Mouse (Mus musculus): ENCODE results near the gene Atp6v0a2. TPM values are rescaled to one million over a fixed set of nuclear protein-coding genes. Genes with fewer than 3 reads are reported as not detected.

The Atp6v0a2 gene
- polyA plus RNA-seq, 1 experiment from 2014 or later = 13.1 TPM

- Histone ChIP-seq H3K4me1 (replicated peaks) (no peaks in the 10 kb centered on the region), H3K36me3 (replicated peaks) (peaks cover 78% of the 10 kb centered on the region), H3K9ac (no peak overlapping the region), H3K4me2 (no peak overlapping the region), H3K27me3 (no peaks in the 10 kb centered on the region), H3K4me3 (replicated peaks) (no peak overlapping the region), H3K27ac (replicated peaks) (no peak overlapping the region), H3K9me3 (replicated peaks) (no peaks in the 10 kb centered on the region)
- no peak for ATAC-seq (ENCODE audit: insufficient read depth)
- WGBS (ENCODE audit: insufficient replicate concordance) = 79% methylated on average over 11 of the region's 11 CpGs
These were observed 8.9 kb downstream of the Atp6v0a2 start for GRCm38 (mm10) chr5:124637300-124637699.

- Histone ChIP-seq H3K4me3 (replicated peaks) (no peak overlapping the region), H3K36me3 (replicated peaks) (peaks cover 83% of the 10 kb centered on the region), H3K27me3 (no peaks in the 10 kb centered on the region), H3K4me1 (replicated peaks) (no peaks in the 10 kb centered on the region), H3K4me2 (no peak overlapping the region), H3K9ac (no peak overlapping the region), H3K9me3 (replicated peaks) (no peaks in the 10 kb centered on the region), H3K27ac (replicated peaks) (no peak overlapping the region)
- 85% methylated on average over 13 of the region's 13 CpGs for WGBS (ENCODE audit: insufficient replicate concordance)
- ATAC-seq (ENCODE audit: insufficient read depth) = no peak
These were observed 9.5 kb downstream of the Atp6v0a2 start for GRCm38 (mm10) chr5:124637836-124638235.

GRCm38 (mm10) chr5:124713741-124714140, 85.4 kb downstream of the Atp6v0a2 start:
- Histone ChIP-seq H3K27me3 (no peaks in the 10 kb centered on the region), H3K9me3 (replicated peaks) (no peaks in the 10 kb centered on the region), H3K27ac (replicated peaks) (no peak overlapping the region), H3K4me2 (no peak overlapping the region), H3K9ac (no peak overlapping the region), H3K36me3 (replicated peaks) (peaks cover 57% of the 10 kb centered on the region), H3K4me1 (replicated peaks) (no peaks in the 10 kb centered on the region), H3K4me3 (replicated peaks) (no peak overlapping the region)
- 87% methylated on average over 5 of the region's 5 CpGs for WGBS (ENCODE audit: insufficient replicate concordance)
- ATAC-seq (ENCODE audit: insufficient read depth) = no peak

GRCm38 (mm10) chr5:124715135-124715534, 86.8 kb downstream of the Atp6v0a2 start:
- H3K9ac ChIP-seq = no peak overlapping the region
- 75% methylated on average over 8 of the region's 8 CpGs for WGBS (ENCODE audit: insufficient replicate concordance)
- H3K9me3 ChIP-seq (replicated peaks) = no peaks in the 10 kb centered on the region
- no peak overlapping the region for H3K4me3 ChIP-seq (replicated peaks)
- ATAC-seq (ENCODE audit: insufficient read depth) = no peak
- no peak overlapping the region for H3K4me2 ChIP-seq
- no peak overlapping the region for H3K27ac ChIP-seq (replicated peaks)
- H3K27me3 ChIP-seq = no peaks in the 10 kb centered on the region
- H3K4me1 ChIP-seq (replicated peaks) = no peaks in the 10 kb centered on the region
- H3K36me3 ChIP-seq (replicated peaks) = peaks cover 70% of the 10 kb centered on the region

- H3K9ac ChIP-seq = no peak overlapping the region
- no peak overlapping the region for H3K27ac ChIP-seq (replicated peaks)
- ATAC-seq (ENCODE audit: insufficient read depth) = no peak
- H3K27me3 ChIP-seq = no peaks in the 10 kb centered on the region
- WGBS (ENCODE audit: insufficient replicate concordance) = 80% methylated on average over 11 of the region's 11 CpGs
- no peaks in the 10 kb centered on the region for H3K4me1 ChIP-seq (replicated peaks)
- H3K4me2 ChIP-seq = no peak overlapping the region
- H3K4me3 ChIP-seq (replicated peaks) = no peak overlapping the region
- H3K9me3 ChIP-seq (replicated peaks) = no peaks in the 10 kb centered on the region
- H3K36me3 ChIP-seq (replicated peaks) = peaks cover 76% of the 10 kb centered on the region
These were observed 89.6 kb downstream of the Atp6v0a2 start for GRCm38 (mm10) chr5:124717969-124718368.

- 76% methylated on average over 7 of the region's 7 CpGs for WGBS (ENCODE audit: insufficient replicate concordance)
- Histone ChIP-seq H3K36me3 (replicated peaks) (peaks cover 75% of the 10 kb centered on the region), H3K27ac (replicated peaks) (no peak overlapping the region), H3K27me3 (no peaks in the 10 kb centered on the region), H3K4me2 (no peak overlapping the region), H3K4me3 (replicated peaks) (no peak overlapping the region), H3K9ac (no peak overlapping the region), H3K4me1 (replicated peaks) (no peaks in the 10 kb centered on the region), H3K9me3 (replicated peaks) (no peaks in the 10 kb centered on the region)
- ATAC-seq (ENCODE audit: insufficient read depth) = no peak
These were observed 90.0 kb downstream of the Atp6v0a2 start for GRCm38 (mm10) chr5:124718396-124718795.

GRCm38 (mm10) chr5:124723125-124723524, 94.7 kb downstream of the Atp6v0a2 start:
- 77% methylated on average over 6 of the region's 6 CpGs for WGBS (ENCODE audit: insufficient replicate concordance)
- Histone ChIP-seq H3K9ac (no peak overlapping the region), H3K4me2 (no peak overlapping the region), H3K27ac (replicated peaks) (no peak overlapping the region), H3K27me3 (no peaks in the 10 kb centered on the region), H3K36me3 (replicated peaks) (peaks cover 44% of the 10 kb centered on the region), H3K9me3 (replicated peaks) (no peaks in the 10 kb centered on the region), H3K4me1 (replicated peaks) (no peaks in the 10 kb centered on the region), H3K4me3 (replicated peaks) (no peak overlapping the region)
- no peak for ATAC-seq (ENCODE audit: insufficient read depth)

- H3K36me3 ChIP-seq (replicated peaks) = peaks cover 26% of the 10 kb centered on the region
- ATAC-seq (ENCODE audit: insufficient read depth) = no peak
- H3K4me2 ChIP-seq = no peak within 1 kb of the TSS
- no peak within 1 kb of the TSS for H3K4me3 ChIP-seq (replicated peaks)
- H3K27ac ChIP-seq (replicated peaks) = no peak within 1 kb of the TSS
- H3K4me1 ChIP-seq (replicated peaks) = peaks cover 7% of the 10 kb centered on the region
- no peak within 1 kb of the TSS for H3K9ac ChIP-seq
- no peaks in the 10 kb centered on the region for H3K27me3 ChIP-seq
- no peaks in the 10 kb centered on the region for H3K9me3 ChIP-seq (replicated peaks)
- 25% methylated on average over 29 of the region's 29 CpGs for WGBS (ENCODE audit: insufficient replicate concordance)
These were observed 96.6 kb downstream of the Atp6v0a2 start, which contains the start of gene Dnah10 for GRCm38 (mm10) chr5:124724997-124725396. Gene Dnah10, plus strand, starts transcription at chr5:124725085.

- WGBS (ENCODE audit: insufficient replicate concordance) = 9% methylated on average over 21 of the region's 21 CpGs
These were observed 101.4 kb downstream of the Atp6v0a2 start for GRCm38 (mm10) chr5:124729662-124730206.

GRCm38 (mm10) chr5:124733961-124734360, 105.6 kb downstream of the Atp6v0a2 start:
- no peak overlapping the region for H3K27ac ChIP-seq (replicated peaks)
- H3K27me3 ChIP-seq = no peaks in the 10 kb centered on the region
- peaks cover 7% of the 10 kb centered on the region for H3K4me1 ChIP-seq (replicated peaks)
- ATAC-seq (ENCODE audit: insufficient read depth) = no peak
- H3K9me3 ChIP-seq (replicated peaks) = no peaks in the 10 kb centered on the region
- 74% methylated on average over 12 of the region's 12 CpGs for WGBS (ENCODE audit: insufficient replicate concordance)
- no peak overlapping the region for H3K4me2 ChIP-seq
- H3K9ac ChIP-seq = no peak overlapping the region
- H3K36me3 ChIP-seq (replicated peaks) = no peaks in the 10 kb centered on the region
- no peak overlapping the region for H3K4me3 ChIP-seq (replicated peaks)

More at GRCm38 (mm10) chr5:124729662-124730206, 101.4 kb downstream of the Atp6v0a2 start:
- ATAC-seq (ENCODE audit: insufficient read depth) = no peak
- peak overlapping the region; percentile 26 for H3K4me3 ChIP-seq (replicated peaks)
- no peak overlapping the region for H3K27ac ChIP-seq (replicated peaks)
- H3K4me1 ChIP-seq (replicated peaks) = peaks cover 7% of the 10 kb centered on the region
- H3K27me3 ChIP-seq = no peaks in the 10 kb centered on the region
- no peaks in the 10 kb centered on the region for H3K9me3 ChIP-seq (replicated peaks)
- no peaks in the 10 kb centered on the region for H3K36me3 ChIP-seq (replicated peaks)
- peak overlapping the region; percentile 59 for H3K4me2 ChIP-seq
- no peak overlapping the region for H3K9ac ChIP-seq

- Histone ChIP-seq H3K36me3 (replicated peaks) (no peaks in the 10 kb centered on the region), H3K4me1 (replicated peaks) (no peaks in the 10 kb centered on the region), H3K9ac (no peak overlapping the region), H3K4me2 (no peak overlapping the region), H3K27me3 (no peaks in the 10 kb centered on the region), H3K4me3 (replicated peaks) (no peak overlapping the region), H3K9me3 (replicated peaks) (no peaks in the 10 kb centered on the region), H3K27ac (replicated peaks) (no peak overlapping the region)
- no peak for ATAC-seq (ENCODE audit: insufficient read depth)
- WGBS (ENCODE audit: insufficient replicate concordance) = 88% methylated on average over 21 of the region's 21 CpGs
These were observed 113.7 kb downstream of the Atp6v0a2 start for GRCm38 (mm10) chr5:124741898-124742599.

All from liver, embryonic 15.5 days (tissue).